Mouse (Mus musculus) kidney, adult 11 months (tissue): Measurements from ENCODE around the gene Glrx3.
"Not testable (repeated sequence)": the region's sequence is repeated elsewhere in the genome, so short reads cannot be mapped to it uniquely, and the experiment has no call there.

Experiments used
- DNase-seq: peaks from one replicate; pipeline ENCODE4 v3.0.0; 2022

The Glrx3 gene

DNA sequence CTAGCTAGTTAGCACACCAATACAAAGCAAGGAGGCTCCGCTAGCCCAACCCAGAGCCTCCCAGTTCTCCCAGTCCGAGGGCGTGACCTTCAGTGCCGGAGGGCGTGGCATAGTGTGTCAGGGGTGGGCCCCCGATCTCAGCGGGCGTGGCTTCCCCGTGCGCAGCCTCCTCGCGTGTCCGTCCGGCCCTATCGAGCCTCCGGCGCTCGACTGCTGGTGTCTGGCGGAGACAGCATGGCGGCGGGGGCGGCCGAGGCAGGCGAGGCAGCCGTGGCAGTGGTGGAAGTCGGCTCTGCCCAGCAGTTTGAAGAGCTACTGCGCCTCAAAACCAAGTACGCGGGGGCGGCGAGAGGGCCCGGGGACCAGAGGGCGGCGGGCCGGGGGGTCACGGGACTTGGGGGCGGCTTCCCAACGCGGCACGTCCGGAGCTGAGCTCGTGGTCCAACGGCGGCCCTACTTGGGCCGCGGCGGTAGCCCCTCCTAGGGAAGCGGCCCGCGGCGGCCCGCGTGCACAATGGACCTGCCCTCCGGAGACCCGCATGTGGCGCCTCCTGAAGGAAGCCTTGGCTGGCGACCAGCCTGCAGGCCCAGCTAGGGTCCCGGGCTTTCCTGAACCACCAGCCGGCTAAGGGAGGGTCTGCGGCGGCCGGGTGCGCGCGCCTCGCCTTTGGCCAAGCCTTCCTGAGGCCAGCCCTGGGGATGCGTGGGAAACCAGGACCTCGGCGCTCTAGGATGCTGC lies at the start of gene Glrx3:
Gene Glrx3 (plus strand): TSS at position 175 of the 739 bp plus-strand sequence.
- DNase-seq = peak; percentile 96

DNA sequence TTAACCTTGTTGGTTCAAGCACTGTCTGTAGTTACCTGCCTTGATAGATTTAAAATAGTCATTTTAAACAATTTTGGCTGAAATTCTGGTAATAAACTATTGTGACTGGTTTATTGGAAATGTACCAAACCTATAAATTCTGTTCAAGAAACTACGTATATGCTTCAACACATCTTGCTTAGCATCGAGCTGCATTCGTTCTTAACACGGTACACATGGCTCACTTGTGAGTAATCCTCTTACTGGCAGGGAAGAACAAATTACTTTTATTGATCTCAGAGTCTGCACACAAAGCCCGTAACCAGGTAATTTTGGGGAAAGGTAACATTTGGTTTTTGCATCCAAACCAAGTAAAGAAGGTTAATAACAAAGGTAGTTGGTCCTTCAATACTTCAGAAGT lies 49.6 kb upstream of the Glrx3 start:
- no peak for DNase-seq

DNA sequence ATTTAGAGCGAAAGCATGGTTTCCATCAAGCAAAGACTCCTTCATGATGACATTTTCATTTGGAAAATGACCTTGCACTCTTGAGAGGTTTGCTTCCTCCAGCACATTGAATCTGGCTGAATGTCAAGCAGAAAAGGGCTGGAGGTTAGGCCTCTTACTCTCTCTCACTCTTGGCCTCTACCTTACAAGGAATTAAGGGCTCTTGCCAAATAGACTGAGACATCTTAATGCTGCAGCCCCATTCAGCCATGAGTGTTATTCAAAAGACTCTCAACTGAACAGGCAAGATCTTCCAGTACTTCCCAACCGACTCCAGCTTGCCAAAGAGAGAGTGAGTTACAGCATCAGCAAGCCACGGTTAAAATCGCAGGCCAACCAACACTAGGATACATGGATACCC lies 42.0 kb upstream of the Glrx3 start:
- no peak for DNase-seq

DNA sequence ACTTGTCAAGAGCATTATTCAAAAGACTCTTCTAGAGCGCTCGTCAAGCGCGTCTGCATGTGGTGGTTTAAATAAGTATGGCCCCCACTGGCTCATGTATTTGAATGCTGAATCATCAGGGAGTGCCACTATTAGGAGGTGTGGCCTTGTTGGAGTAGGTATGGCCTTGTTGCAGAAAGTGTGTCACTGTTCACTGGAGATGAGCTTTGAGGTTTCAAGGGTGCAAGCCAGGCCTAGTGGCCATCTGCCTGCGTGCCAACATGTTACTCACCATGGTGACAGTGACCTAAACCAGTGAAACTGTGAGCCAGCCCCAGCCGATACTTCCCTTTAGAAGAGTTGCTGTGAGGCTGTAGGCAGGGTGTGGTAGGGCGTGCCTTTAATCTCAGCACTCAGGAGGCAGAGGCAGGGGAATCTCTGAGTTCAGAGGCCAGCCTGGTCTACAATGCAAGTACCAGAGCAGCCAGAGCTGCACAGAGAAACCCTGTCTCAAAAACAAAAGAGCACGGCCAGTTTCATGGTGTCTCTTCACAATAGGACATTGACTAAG lies 40.0 kb upstream of the Glrx3 start:
- no peak for DNase-seq

DNA sequence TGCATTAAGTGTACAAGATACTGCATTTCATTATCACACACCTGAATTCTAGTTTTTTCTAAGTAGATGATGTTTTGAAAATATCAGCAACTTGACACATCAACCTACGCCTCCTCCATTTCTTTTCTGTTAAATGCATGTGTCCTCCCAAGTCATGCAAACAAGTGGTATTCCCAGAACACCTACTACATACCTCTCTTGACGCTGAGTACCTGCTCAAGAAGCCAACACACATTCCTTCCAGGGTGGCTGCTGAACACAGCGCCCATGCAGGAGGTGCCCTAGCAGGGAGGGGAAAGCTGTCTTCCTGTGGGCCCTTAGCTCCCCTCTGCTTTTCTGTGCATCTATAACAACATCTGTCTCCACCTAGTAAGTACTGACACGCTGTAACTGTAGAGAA lies 38.4 kb upstream of the Glrx3 start:
- no peak for DNase-seq

DNA sequence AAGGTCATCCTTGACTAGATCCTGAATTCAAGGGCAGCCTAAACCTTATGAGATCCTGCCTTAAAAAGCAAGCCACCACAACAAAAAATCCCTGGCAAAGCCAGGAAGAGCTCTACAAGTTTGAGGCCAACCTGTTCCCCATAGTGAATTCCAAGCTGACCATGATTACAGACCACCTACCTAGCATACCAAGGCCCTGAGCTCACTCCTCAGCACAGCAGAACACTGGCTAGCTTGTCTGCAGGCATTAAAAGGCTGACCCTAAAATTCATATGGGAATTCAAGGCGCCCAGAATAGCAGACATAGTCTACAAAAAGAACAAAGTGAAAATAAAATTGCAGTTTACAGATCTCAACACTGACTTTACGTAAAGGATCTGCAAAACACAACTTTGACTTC lies 33.3 kb upstream of the Glrx3 start:
- no peak for DNase-seq

DNA sequence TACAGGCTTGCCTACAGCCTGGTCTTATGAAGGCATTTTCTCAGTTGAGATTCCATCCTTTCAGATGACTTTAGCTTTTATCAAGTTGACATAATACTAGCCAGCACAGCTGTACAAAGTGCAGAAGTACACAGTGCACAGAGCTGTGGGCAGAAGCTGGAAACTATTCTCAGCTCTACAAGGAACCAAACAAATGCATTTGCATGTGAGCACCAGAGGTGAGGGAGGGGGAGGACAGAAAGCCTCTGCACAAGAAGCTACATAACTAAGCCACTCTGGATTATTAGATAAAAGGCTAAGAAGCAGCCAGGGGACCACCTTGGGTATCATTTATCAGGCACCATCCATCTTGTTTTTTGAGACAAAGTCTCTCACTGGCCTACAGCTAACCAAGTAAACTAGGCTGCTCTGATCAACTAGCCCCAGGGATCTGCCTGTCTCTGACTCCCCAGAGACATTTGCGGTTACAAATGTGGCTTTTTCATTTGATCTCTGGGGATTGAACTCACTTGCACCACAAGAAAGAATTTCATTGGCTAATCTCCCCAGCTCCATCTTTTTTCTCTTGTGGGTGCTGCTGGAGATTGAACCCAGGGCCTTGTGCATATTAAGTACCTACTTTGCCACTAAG lies 29.9 kb upstream of the Glrx3 start:
- DNase-seq = no peak

DNA sequence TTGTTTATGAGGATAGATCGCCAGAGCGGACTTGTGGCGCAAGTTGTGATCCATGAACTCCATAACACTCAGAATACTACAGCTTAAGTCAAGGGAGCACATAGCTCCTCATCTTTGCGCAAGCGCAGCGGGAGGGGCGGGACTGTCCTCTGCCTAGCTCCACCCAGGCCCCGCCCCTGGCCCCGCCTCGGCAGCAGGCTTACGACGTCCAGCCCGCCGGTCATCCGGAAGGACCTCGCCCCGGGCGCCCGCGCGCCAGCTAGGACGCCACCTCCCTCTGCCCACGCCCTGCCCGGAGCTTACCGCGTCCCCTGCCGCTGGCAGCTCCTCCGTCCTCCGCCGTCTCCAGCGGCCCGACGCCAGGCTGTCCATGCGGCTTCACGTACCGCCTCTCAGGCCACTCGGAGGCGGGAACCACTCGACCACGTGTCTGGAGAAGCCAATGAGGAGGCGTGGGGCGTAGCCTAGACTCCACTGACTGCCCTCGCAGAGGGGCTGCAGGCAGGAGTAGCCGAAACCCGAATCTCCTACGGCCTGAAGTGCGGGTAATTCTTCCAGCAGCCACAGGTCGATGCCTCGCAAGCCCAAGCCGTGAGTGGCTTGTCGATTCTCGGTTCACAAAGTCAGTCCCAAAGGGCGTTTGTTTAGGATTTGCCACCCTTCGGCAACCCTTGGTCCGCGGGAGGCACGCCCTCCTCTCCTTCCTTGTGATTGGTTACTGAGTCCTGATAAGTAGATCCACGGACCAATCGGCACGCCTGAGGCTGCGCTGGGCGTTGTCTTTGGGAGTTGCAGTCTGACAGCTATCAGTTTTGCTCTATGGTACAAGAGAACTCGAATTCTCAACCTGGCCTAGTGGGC lies 26.8 kb upstream of the Glrx3 start, which contains the start of gene 9430038I01Rik:
Gene 9430038I01Rik (minus strand): TSS at position 426 of the 861 bp plus-strand sequence.
- peak; percentile 98 for DNase-seq

DNA sequence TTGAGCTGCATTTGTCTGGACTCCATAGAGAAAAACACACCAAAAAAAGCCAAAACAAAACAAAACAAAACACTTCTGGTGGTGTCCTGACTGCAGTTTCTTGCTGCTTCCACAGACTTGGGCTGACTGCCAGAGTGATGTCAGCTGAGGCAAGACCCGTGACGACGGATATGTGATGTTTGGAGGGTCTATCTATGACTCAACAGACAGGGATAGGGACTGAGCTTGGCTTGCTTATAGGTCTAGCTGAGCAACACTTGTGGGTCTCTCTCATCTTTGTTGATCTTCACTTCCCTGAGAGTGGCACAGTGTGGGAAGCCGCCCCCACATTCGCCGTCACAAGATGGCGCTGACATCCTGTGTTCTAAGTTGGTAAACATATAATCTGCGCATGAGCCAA lies 22.7 kb upstream of the Glrx3 start:
- DNase-seq = no peak

DNA sequence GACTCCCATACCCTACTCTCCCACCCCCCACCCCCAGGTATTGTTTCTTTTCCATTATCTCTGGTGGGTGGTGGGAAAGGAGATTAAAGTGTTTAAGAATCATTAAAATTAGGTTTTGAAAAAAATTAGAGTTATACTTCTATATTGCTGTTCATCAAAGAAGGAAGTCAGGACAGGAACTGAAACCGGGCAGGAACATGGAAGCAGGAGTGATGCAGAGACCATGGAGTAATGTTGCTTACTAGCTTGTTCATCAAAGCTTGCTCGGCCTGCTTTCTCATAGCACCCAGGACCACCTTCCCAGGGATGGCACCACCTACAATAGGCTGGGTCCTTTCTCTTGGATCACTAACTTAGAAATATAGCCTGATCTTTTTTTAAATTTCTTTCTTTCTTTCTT lies 16.9 kb upstream of the Glrx3 start:
- no peak for DNase-seq

DNA sequence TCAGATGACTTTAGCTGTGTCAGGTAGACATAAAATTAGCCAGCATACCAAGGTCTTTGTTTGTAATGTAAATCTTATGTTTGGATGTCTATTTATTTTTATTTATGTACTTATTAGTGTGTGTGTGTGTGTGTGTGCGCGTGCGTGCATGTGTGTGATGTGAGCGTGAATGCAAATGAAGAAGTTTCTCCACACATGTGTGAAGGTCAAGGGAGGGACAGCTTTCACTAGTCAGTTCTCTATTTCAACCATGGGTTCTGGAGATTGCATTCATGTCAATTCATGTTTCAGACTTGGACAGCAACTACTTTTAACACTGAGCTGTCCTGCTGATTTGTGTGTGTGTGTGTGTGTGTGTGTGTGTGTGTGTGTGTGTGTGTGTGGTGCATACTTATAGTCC lies 16.2 kb upstream of the Glrx3 start:
- no peak for DNase-seq

DNA sequence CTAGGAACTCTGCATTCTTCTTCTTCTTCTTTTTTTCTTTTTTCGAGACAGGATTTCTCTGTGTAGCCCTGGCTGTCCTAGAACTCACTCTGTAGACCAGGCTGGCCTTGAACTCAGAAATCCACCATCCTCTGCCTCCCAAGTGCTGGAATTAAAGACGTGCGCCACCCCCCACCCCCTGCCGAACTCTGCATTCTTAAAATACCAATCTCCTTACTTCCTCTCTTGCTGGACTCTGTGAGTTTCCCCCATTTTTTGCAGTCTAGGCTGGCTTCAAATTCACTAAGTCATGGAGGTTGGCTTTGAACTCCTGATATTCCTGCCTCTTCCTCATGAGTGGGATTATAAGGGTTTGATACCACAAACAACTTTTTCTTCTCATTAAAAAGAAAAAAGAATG lies 10.7 kb upstream of the Glrx3 start:
- DNase-seq = no peak

DNA sequence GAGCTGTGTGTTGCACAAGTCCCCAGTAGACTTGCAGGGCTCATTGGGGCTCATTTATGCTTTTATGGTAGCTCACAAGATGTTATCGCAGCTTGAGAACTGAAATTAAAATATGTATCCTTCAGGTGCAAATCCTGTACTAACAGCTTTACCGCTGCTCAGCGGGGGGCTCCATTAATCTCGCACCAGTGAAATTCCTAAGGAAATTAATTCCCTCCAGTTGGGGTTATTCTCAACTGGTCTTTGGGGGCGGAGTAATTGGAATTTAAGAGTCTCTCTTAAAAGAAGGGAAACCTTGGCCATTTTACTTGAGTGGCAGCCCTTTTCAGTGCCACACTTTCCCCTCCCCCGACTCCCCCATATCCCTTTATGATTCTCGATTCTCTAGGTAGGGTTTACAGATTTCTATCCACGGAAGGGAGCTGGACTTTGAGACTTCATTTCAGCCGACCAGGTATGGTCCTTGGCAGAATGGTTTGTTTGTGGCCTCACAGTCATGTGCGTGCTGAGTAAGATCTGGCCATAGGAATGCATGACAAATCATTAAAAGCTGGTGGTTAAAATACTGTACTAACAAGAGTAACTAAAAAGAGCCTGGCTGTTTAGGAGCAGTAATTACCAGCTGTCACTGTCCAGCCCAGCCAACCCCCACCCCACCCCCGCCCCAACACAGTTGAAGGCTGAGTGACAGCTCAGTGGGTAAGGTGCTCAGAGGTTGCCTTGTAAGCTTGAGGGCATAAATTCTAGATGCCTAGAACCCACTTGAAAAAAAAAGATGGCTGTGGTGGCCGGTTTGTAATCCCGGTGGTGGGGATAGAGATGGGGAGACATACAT lies 5.4 kb upstream of the Glrx3 start:
- DNase-seq = peak; percentile 52

DNA sequence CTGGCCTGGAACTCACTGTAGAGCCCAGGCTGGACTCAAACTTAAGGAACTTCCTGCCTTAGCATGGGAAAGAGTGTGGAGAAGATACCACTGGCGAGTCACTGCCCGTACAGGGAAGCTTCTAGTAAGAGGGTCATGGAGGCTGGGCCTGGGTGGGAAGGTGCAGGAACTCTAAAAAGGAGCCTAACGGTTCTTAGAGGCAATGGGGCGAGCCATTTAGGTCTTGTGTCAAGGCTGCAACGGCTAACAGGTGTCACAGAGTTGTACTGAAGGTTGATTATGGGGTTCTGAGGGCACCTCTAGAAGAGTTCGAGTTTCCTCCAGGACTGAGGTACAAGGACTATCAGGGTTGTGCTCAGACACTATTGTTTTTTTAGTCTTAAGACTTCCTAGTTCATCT lies 513 bp upstream of the Glrx3 start:
- DNase-seq = peak; percentile 14

DNA sequence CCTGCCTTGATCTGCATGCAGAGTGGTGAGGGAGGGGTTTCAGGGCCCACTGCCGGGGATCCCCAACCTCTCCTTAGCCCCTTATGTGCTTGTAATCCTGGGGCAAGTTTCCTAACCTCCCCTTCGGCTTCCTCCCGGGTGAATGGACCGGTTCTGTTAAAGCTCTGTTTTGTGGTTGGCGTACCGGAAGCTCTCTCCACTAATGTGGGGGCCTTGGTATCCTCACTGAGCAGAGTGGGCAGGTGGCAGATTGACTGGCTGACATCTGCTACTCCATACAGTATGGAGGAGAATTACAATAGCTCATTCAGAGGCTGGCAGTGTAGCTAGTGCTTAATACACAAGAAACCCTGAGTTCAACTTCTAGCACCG lies 751 bp downstream of the Glrx3 start:
- no peak for DNase-seq

DNA sequence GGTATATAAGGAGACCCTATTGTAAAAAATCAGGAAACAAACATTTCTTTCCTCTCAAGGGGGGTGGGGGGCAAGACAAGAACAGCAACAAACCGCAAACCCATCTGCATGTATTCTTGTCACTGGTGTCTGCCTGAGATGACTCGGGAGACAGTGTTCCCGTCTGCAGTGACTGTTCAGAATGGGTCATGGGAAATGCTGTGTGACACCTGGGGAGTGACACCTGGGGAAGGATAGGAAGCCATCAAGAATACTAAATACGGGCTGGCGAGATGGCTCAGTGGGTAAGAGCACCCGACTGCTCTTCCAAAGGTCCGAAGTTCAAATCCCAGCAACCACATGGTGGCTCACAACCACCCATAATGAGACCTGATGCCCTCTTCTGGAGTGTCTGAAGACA lies 1.5 kb downstream of the Glrx3 start:
- not testable (repeated sequence) for DNase-seq

DNA sequence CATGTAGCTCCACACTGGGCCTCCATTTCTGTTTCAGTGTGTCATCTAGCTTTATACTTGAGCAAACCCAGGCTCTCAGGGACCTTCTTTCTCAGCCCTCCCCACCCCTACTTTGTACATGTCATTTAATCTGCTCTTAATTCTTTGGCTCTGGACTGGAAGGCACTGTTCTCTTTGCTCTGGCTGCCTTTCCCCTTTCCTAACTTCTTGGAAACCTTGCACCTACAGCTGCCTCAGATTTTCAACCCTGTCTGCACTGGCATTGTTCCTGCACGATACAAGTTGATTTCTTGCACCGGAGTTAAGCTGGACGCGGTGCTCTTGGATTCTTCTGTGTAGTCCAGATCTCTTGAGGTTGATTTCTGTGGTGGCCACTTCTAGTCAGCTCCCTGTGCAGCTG lies 5.5 kb downstream of the Glrx3 start:
- DNase-seq = no peak

DNA sequence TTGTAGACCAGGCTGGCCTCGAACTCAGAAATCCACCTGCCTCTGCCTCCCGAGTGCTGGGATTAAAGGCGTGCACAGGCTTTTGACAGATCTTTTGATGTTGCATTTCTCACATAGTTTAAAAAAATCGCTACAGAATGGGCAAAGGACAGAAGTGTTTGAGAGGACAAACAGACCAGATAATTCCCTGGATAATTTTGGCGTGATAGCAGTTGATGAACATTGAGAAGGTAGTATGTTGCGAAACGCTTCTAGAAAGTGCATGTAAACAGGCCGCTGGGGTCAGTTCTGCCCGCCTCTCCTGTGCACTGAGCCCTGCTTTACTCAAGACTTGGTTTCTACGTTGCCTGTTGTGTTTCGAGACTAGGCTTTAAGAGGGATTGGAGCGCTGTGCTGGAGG lies 7.9 kb downstream of the Glrx3 start:
- DNase-seq = no peak

DNA sequence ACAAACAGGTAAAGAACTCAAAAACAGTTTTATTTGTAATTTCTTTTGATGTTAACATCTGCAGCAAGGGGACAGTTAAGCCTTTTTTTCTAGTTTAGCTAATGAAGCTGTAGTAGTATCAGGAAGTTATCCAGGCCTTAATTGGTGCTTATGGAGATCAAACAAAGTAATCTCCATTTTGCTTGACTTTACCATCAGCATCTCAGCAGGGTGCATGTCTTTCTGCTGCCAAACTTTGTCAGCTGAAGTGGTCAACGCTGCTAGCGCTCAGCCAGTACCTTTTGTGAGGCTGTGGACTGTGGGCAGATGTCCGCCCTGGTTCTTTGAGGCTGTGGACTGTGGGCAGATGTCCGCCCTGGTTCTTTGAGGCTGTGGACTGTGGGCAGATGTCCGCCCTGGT lies 24.0 kb downstream of the Glrx3 start:
- DNase-seq = no peak

DNA sequence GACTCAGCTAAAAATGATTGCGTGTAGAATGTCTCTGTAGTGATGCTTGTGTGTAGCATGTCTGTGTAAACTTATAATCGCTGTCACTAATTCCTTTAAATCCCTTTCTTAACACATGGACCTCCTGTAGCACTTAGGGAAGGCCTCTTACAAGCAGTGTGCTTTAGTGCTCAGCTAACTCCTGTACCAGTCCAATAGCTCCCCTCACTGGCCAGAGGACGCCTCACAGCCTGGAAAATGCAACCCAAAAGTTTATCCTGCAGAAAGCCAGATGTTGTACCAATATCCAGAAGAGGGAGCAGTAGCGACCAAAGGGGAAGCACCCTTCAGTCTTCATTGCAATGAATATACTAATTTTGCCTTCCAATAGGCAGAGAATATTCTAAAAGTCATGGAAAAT lies 30.8 kb downstream of the Glrx3 start:
- DNase-seq = peak; percentile 48

DNA sequence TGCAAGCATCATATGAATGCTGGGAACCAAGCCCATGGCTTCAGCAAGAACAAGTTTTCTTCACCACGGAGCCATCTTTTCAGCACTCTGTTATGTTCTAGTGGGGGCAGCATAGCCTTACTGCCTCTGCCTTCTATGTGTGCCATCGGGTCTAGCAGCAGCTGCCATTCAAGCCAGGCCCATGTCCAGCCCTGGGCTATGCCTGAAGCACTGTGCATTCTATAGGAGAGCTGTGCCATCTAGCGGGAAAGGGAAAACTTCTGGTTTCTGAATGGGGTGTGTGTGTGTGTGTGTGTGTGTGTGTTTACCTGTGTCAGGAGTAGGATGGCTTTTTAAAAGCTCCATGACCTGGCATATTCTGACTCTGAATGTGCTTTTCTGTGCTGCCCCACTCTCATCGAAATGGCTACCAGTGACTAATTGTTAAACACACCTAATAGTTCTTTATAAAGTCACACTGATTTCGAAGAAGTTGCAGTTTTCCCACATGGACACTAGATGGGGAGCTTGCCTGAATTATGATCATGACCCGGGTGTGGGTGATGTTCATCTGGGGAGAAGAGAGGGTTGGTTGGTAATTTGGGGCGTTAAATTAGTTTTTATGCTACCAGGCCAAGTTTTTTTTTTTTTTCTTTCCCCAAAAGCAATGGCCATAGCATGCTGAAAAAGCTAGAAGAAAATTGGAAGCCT lies 34.2 kb downstream of the Glrx3 start:
- DNase-seq = no peak

DNA sequence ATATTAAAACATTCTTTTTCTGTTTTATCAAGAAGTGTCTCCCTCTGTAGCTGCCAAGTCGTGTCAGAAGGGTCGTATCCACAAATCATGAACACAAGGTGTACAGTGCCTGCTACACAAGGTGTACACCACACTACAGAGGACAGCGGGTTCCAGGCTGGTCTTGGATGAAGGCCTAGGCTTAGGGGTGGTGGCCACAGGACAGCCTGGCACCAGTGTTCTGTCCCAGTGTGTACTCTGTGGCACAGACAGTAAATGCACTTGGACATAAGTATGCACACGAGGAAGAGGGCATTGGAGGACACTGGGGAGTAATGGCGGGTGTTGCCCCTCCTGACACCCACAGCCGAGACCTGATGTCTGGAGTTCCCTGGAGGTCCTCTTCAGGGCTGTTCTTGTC lies 34.7 kb downstream of the Glrx3 start:
- no peak for DNase-seq
